Mouse (Mus musculus) C2C12 (cell line): Measurements from ENCODE around the gene Tmem86a. TPM values are rescaled to one million over a fixed set of nuclear protein-coding genes. Genes with fewer than 3 reads are reported as not detected.
"Not testable (repeated sequence)": the region's sequence is repeated elsewhere in the genome, so short reads cannot be mapped to it uniquely, and the experiment has no call there.

Source experiments
- H3K27me3 ChIP-seq: one replicate; pipeline ENCODE4 v1.6.1; 2011; ENCODE audit not compliant: control insufficient read depth, insufficient read depth, insufficient read length
- H3K36me3 ChIP-seq: one replicate; pipeline ENCODE4 v1.6.1; 2011; ENCODE audit not compliant: control insufficient read depth, insufficient read depth
- H3K4me3 ChIP-seq: one replicate; pipeline ENCODE4 v1.5.1; 2011; ENCODE audit warnings: mild to moderate bottlenecking, control low read depth; ENCODE audit not compliant: poor library complexity, insufficient read depth, severe bottlenecking
- H3K79me2 ChIP-seq: one replicate; pipeline ENCODE4 v1.6.1; 2011; ENCODE audit not compliant: control insufficient read depth, insufficient read depth
- H3K79me3 ChIP-seq: one replicate; pipeline ENCODE4 v1.6.1; 2011; ENCODE audit warnings: low read depth, control low read depth
- H3ac ChIP-seq: one replicate; pipeline ENCODE3; 2011; ENCODE audit warnings: low read depth; ENCODE audit not compliant: control insufficient read depth, insufficient read length
- CEBPB ChIP-seq: IDR thresholded peaks from one replicate; pipeline ENCODE4 v1.6.1; 2011; ENCODE audit warnings: low read depth, mild to moderate bottlenecking, control low read depth, moderate library complexity
- CTCF ChIP-seq: IDR thresholded peaks from one replicate; pipeline ENCODE4 v1.5.1; 2011; ENCODE audit not compliant: control insufficient read depth, insufficient read depth, insufficient read length
- FOSL1 ChIP-seq: IDR thresholded peaks from one replicate; pipeline ENCODE4 v1.8.0; 2011; ENCODE audit warnings: mild to moderate bottlenecking, low read length; ENCODE audit not compliant: poor library complexity, insufficient read depth, severe bottlenecking
- MAX ChIP-seq: IDR thresholded peaks from one replicate; pipeline ENCODE4 v1.6.1; 2011; ENCODE audit warnings: mild to moderate bottlenecking, control low read depth
- MYOD1 ChIP-seq: IDR thresholded peaks from one replicate; pipeline ENCODE4 v1.6.1; 2011; ENCODE audit warnings: low read depth; ENCODE audit not compliant: control insufficient read depth, insufficient read length
- MYOG ChIP-seq: IDR thresholded peaks from one replicate; pipeline ENCODE4 v1.6.1; 2011; ENCODE audit not compliant: control insufficient read depth, insufficient read length; ENCODE audit errors: extremely low read depth
- USF1 ChIP-seq: IDR thresholded peaks from one replicate; pipeline ENCODE4 v1.6.1; 2011; ENCODE audit warnings: low read depth, mild to moderate bottlenecking, control low read depth, moderate library complexity
- polyA plus RNA-seq: library from polyadenylated mRNA; unstranded; fragments of >200 nt; fragmentation: generic; extraction: Trizol; gene quantifications from one replicate; pipeline ENCODE4 v1.2.1, GENCODE M21; 2012; ENCODE audit warnings: missing spikeins

Gene Tmem86a
- polyA plus RNA-seq, 1 experiment = 6.8 TPM

- TF ChIP-seq CEBPB = no peak
- TF ChIP-seq FOSL1 = no peak
- TF ChIP-seq CTCF = peak; percentile 51
- no peak for TF ChIP-seq MAX
- Histone ChIP-seq H3K4me3 (no peak overlapping the region), H3K79me3 (no peaks in the 10 kb centered on the region), H3K79me2 (no peaks in the 10 kb centered on the region), H3ac (no peak overlapping the region), H3K27me3 (no peaks in the 10 kb centered on the region), H3K36me3 (no peaks in the 10 kb centered on the region)
Observed at GRCm38 (mm10) chr7:47023530-47023929, 26.9 kb upstream of the Tmem86a start.

- H3K4me3 ChIP-seq = no peak overlapping the region
- H3ac ChIP-seq = no peak overlapping the region
- H3K36me3 ChIP-seq = no peaks in the 10 kb centered on the region
- H3K79me3 ChIP-seq = no peaks in the 10 kb centered on the region
- no peak for TF ChIP-seq MAX
- TF ChIP-seq MYOG = no peak
- no peak for TF ChIP-seq MYOD1
- no peak for TF ChIP-seq USF1
- no peak for TF ChIP-seq FOSL1
- TF ChIP-seq CEBPB = no peak
- no peak for TF ChIP-seq CTCF
- no peaks in the 10 kb centered on the region for H3K79me2 ChIP-seq
- H3K27me3 ChIP-seq = no peaks in the 10 kb centered on the region
Observed at GRCm38 (mm10) chr7:47024454-47024853, 25.9 kb upstream of the Tmem86a start.

DNA sequence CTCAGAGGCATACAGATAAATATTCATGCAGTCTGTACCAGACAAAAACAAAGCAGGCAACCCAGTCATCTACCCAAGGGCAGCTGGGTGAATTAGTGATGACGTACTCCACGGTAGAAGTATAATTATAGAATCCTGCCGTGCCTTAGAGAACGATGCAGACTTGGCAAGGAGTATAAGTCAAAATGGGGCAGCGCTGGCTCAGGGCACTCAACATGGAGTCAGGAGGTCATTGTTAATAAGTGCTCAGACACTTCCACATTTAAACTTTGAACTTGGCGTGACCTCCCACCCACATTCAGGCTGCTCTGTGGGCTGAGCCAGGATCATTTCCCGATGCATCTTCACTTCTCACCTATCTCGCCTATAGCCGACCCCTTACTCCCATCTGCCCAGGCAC lies 25.0 kb upstream of the Tmem86a start:
- no peak for TF ChIP-seq MYOG
- TF ChIP-seq CEBPB = no peak
- TF ChIP-seq FOSL1 = no peak
- TF ChIP-seq MYOD1 = no peak
- TF ChIP-seq USF1 = no peak
- no peak for TF ChIP-seq CTCF
- TF ChIP-seq MAX = no peak
- Histone ChIP-seq H3K79me2 (no peaks in the 10 kb centered on the region), H3K4me3 (no peak overlapping the region), H3ac (no peak overlapping the region), H3K36me3 (no peaks in the 10 kb centered on the region), H3K79me3 (no peaks in the 10 kb centered on the region), H3K27me3 (no peaks in the 10 kb centered on the region)

DNA sequence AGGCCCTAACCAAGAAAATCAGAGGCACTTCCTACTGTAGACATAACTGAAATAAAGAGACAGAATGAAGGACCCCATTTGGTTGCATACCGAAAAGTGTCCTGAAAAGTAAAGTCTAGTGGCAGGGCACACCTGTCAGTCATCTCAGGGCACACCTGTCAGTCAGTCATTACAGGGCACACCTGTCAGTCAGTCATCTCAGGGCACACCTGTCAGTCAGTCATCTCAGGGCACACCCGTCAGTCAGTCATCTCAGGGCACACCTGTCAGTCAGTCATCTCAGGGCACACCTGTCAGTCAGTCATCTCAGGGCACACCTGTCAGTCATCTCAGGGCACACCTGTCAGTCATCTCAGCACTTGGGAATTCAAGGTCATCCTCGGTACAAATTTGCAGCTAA lies 23.5 kb upstream of the Tmem86a start:
- TF ChIP-seq MYOD1 = peak; percentile 75
- not testable (repeated sequence) for H3K79me3 ChIP-seq, H3K27me3 ChIP-seq, H3K36me3 ChIP-seq, H3K79me2 ChIP-seq, H3ac ChIP-seq, H3K4me3 ChIP-seq

GRCm38 (mm10) chr7:47027520-47027919 lies 22.9 kb upstream of the Tmem86a start:
- Histone ChIP-seq H3K27me3 (no peaks in the 10 kb centered on the region), H3K36me3 (no peaks in the 10 kb centered on the region), H3K4me3 (no peak overlapping the region), H3K79me2 (no peaks in the 10 kb centered on the region), H3K79me3 (no peaks in the 10 kb centered on the region), H3ac (no peak overlapping the region)
- TF ChIP-seq USF1 (peak; percentile 11), MAX (no peak)

DNA sequence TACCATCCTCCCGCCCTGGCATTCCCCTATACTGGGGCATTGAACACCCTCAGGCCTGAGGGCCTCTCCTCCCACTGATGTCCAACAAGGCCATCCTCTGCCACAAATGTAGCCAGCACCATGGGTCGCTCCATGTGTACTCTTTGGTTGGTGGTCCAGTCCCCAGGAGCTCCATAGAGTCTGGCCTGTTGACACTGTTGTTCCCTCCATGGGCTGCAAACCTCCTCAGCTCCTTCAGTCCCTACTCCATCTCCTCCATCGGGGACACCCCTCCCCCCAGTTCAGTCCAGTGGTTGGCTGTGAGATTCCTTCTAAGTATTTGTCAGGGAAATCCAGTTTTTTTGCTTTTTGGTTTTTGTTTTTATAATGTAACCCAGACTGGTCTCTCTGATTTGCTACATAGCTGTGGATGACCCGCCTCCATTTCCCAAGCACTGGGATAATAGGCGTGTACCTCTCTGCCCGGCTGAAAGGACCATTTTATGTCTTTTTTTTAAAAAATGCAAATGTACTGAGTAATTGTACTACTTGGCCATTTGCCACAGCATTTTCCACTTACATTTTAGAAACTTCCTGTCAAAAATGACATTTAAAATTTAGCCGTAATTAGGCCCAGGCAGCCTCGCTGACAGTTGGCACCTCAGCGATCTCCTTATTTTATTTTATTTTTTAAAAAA lies 19.7 kb upstream of the Tmem86a start:
- Histone ChIP-seq H3K4me3 (no peak overlapping the region), H3K79me2 (no peaks in the 10 kb centered on the region), H3K79me3 (no peaks in the 10 kb centered on the region), H3ac (no peak overlapping the region), H3K36me3 (no peaks in the 10 kb centered on the region), H3K27me3 (no peaks in the 10 kb centered on the region)
- TF ChIP-seq CTCF (no peak), MYOD1 (no peak), USF1 (no peak), MAX (no peak), CEBPB (no peak), FOSL1 (no peak), MYOG (no peak)
